Mouse (Mus musculus) forelimb bud, embryonic 11.5 days (tissue): ENCODE data around the gene Phkb.

Source experiments
- DNase-seq: peaks from one replicate; pipeline ENCODE4 v3.0.0-alpha.2; 2012; ENCODE audit warnings: low read depth, low spot score

Phkb gene

DNA sequence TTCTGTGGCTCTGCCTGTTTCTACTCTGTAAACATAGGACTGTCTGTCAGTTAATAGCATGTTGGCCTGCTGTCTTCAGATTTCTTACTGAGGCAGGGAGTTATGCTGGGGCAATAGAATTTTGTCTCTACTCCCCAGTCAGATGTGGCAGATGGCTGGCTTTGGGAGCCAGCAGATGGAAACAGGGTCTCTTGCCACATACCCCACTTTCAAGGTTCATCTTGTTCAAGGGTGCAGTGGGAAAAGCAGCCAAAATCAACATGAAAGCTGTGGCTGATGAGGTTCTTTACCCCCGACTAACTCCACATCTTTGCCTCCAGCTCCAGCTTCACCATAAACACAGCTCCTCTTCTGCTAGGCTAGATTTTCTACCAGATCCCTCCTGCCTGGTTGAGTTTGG is 246.7 kb downstream of the Phkb start:
- DNase-seq, result no peak

DNA sequence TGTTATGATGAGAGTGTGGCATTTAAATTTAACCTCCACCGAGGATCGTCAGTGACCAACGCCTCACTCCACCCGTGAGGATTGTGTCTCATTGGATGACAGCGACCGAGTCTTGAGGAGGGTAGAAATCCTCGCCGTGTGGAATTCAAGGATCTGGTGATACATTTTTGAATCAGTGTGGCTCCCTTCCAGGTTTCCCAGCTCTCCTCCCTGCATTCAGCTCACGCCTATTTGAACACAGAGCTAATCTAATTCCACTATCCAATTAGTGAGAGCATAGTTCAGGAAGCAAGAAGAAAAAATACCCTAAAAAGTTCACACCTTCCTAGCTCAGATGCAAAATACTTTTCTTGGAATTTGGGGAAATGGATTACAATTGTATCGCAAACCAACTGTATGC is 249.9 kb downstream of the Phkb start:
- DNase-seq, result no peak
